24 mouse cellular contexts compared by ENCODE assay signal in genomic region chr17:35231022-35231421, GRCm38 (mm10). TPM values are rescaled to one million over a fixed set of nuclear protein-coding genes. Genes with fewer than 3 reads are reported as not detected.
DNase-seq lines count a peak whose midpoint lies in the region; ATAC-seq and TF ChIP-seq lines count a peak whose summit lies in the region.
"Had no signal": no experiment of that assay in that cellular context is flagged by ENCODE, and none has a peak within 500 bp of the region (broad histone marks: within the 10 kb centered on the region; RNA-seq: fewer than 3 reads in every experiment).

No protein-coding gene starts in this region.

- peaks cover 58% of the 10 kb centered on the region for H3K36me3 ChIP-seq in limb, embryonic 13.5 days
- H3K36me3 ChIP-seq in limb, embryonic 10.5 days = peaks cover 71% of the 10 kb centered on the region
- H3K36me3 ChIP-seq in liver, postnatal 0 days (replicated peaks; ENCODE audit: insufficient read depth, low read length) = peaks cover 40% of the 10 kb centered on the region

- H3K4me2 ChIP-seq in limb, embryonic 13.5 days (replicated peaks) = no peak overlapping the region
- peak overlapping the region; percentile 19; the same call in 1 of the 2 replicates for H3K4me2 ChIP-seq in liver, postnatal 0 days (ENCODE audit: low read depth, low read length)

- 0 out of 2 replicates have a peak, but pooled peaks have one; percentile 0 for TF ChIP-seq CTCF in liver, postnatal 0 days (IDR thresholded peaks at IDR 0.05; ENCODE audit: low read depth)

- TF ChIP-seq EP300 in liver, postnatal 0 days (IDR thresholded peaks at IDR 0.05; ENCODE audit: low read depth) = no peak

- 94% methylated on average over 10 of the region's 10 CpGs for WGBS in limb, embryonic 13.5 days
- 95% methylated on average over 10 of the region's 10 CpGs for WGBS in limb, embryonic 10.5 days
- 66% methylated on average over 10 of the region's 10 CpGs for WGBS in liver, postnatal 0 days (ENCODE audit: insufficient replicate concordance)

- no peak overlapping the region for H3K27ac ChIP-seq in limb, embryonic 13.5 days
- no peak overlapping the region for H3K27ac ChIP-seq in limb, embryonic 10.5 days
- H3K27ac ChIP-seq in liver, postnatal 0 days (ENCODE audit: low read depth) = peak overlapping the region; percentile 29; the same call in 1 of the 2 replicates
- H3K27ac ChIP-seq: embryonic facial prominence, embryonic 12.5 days; limb, embryonic 12.5 days; midbrain, embryonic 15.5 days; neural tube, embryonic 15.5 days had no signal

- DNase-seq in adrenal gland, adult (ENCODE audit: inconsistent age in 2 of 2, low spot score in 1 of 2) = peak; percentile 28 to 74
- DNase-seq in adrenal gland, adult 18-20 months (ENCODE audit: low spot score in 2 of 2) = no peak
- DNase-seq in limb, embryonic 10.5 days (ENCODE audit: low spot score) = no peak
- peak; percentile 74 for DNase-seq in CD4-positive, CD25-positive, alpha-beta regulatory T cell, adult 2 months (ENCODE audit: low read depth, low spot score)
- no peak for DNase-seq in liver, postnatal 0 days
- DNase-seq in lung, postnatal 10 days = no peak
- no peak for DNase-seq in gastrocnemius, postnatal 4 days (ENCODE audit: low spot score in 2 of 2)
- DNase-seq: cerebellum, postnatal 25 days; kidney, postnatal 36 days; layer of hippocampus, postnatal 36 days; right cerebral cortex, adult 18-20 months; spleen, adult 18-20 months had no signal

- H3K4me1 ChIP-seq in limb, embryonic 13.5 days = peaks cover 34% of the 10 kb centered on the region
- H3K4me1 ChIP-seq in limb, embryonic 10.5 days = peaks cover 24% of the 10 kb centered on the region
- peaks cover 29% of the 10 kb centered on the region for H3K4me1 ChIP-seq in liver, postnatal 0 days (ENCODE audit: insufficient read depth)

- no peaks in the 10 kb centered on the region for H3K27me3 ChIP-seq in limb, embryonic 13.5 days
- H3K27me3 ChIP-seq in limb, embryonic 10.5 days (ENCODE audit: low read depth, poor library complexity, severe bottlenecking) = no peaks in the 10 kb centered on the region
- no peaks in the 10 kb centered on the region for H3K27me3 ChIP-seq in liver, postnatal 0 days (ENCODE audit: insufficient read depth, low read length)
- H3K27me3 ChIP-seq: embryonic facial prominence, embryonic 12.5 days; heart, embryonic 12.5 days; limb, embryonic 12.5 days; midbrain, embryonic 15.5 days; neural tube, embryonic 15.5 days had no signal

- no peak overlapping the region for H3K4me3 ChIP-seq in limb, embryonic 13.5 days
- H3K4me3 ChIP-seq in limb, embryonic 10.5 days = no peak overlapping the region
- no peak overlapping the region for H3K4me3 ChIP-seq in liver, postnatal 0 days (ENCODE audit: low read depth, low read length)
- H3K4me3 ChIP-seq: embryonic facial prominence, embryonic 12.5 days; heart, embryonic 12.5 days; limb, embryonic 12.5 days; midbrain, embryonic 15.5 days had no signal

- no peak for ATAC-seq in limb, embryonic 13.5 days (ENCODE audit: low FRiP score, low read depth)
- ATAC-seq in liver, postnatal 0 days = no peak
- ATAC-seq: intestine, postnatal 0 days; midbrain, embryonic 15.5 days had no signal

- no peaks in the 10 kb centered on the region for H3K9me3 ChIP-seq in limb, embryonic 13.5 days
- no peaks in the 10 kb centered on the region for H3K9me3 ChIP-seq in limb, embryonic 10.5 days (replicated peaks)
- H3K9me3 ChIP-seq in liver, postnatal 0 days (ENCODE audit: low read length) = no peaks in the 10 kb centered on the region
- H3K9me3 ChIP-seq: embryonic facial prominence, embryonic 12.5 days; heart, embryonic 12.5 days; limb, embryonic 12.5 days; midbrain, embryonic 15.5 days; neural tube, embryonic 15.5 days had no signal

- 0 out of 2 replicates have a peak overlapping the region, but pooled peaks have one; percentile 1 for H3K9ac ChIP-seq in limb, embryonic 13.5 days
- no peak overlapping the region; the same call in 1 of the 2 replicates for H3K9ac ChIP-seq in liver, postnatal 0 days (replicated peaks)
- H3K9ac ChIP-seq: embryonic facial prominence, embryonic 12.5 days; heart, embryonic 12.5 days; limb, embryonic 12.5 days; midbrain, embryonic 15.5 days; neural tube, embryonic 15.5 days had no signal

RNA-seq across cellular contexts. Expression of gene Atp6v1g2, which starts 2.4 kb away (rescaled TPM):
- total RNA-seq in adrenal gland, adult 18-20 months (2021) = 1 to 10 TPM; 4.7 to 5.3 TPM
- 4.2 and 5.3 TPM in 2 replicates for polyA plus RNA-seq in limb, embryonic 13.5 days (2015; fragmentation: Nextera tagmentation; extraction: Ambion mirVana)
- 4.5 and 5.2 TPM in 2 replicates for polyA plus RNA-seq in limb, embryonic 10.5 days (2016; fragmentation: Nextera tagmentation; extraction: Ambion mirVana)
- polyA plus RNA-seq in liver, postnatal 0 days (2015; fragmentation: Nextera tagmentation; extraction: Ambion mirVana) = 0.98 and 1.3 TPM in 2 replicates
- 1 to 10 TPM; 2.7 to 3.2 TPM for total RNA-seq in gastrocnemius, postnatal 4 days (2021)

RNA-seq across cellular contexts. Expression of gene Nfkbil1, which starts 4.6 kb away (rescaled TPM):
- 10 to 100 TPM; 12.4 to 15.3 TPM for total RNA-seq in adrenal gland, adult 18-20 months (2021)
- polyA plus RNA-seq in limb, embryonic 13.5 days (2015; fragmentation: Nextera tagmentation; extraction: Ambion mirVana) = 11.3 and 12.2 TPM in 2 replicates
- polyA plus RNA-seq in limb, embryonic 10.5 days (2016; fragmentation: Nextera tagmentation; extraction: Ambion mirVana) = 10.7 and 12.1 TPM in 2 replicates
- 4.1 and 4.4 TPM in 2 replicates for polyA plus RNA-seq in liver, postnatal 0 days (2015; fragmentation: Nextera tagmentation; extraction: Ambion mirVana)
- 10 to 100 TPM; 13.9 to 15.8 TPM for total RNA-seq in gastrocnemius, postnatal 4 days (2021)

RNA-seq across cellular contexts. Expression of gene Gm16181, which starts 10.4 kb away (rescaled TPM):
- total RNA-seq in adrenal gland, adult 18-20 months (2021) = not detected
- polyA plus RNA-seq in limb, embryonic 13.5 days (2015; fragmentation: Nextera tagmentation; extraction: Ambion mirVana) = 0.40 and 0.60 TPM in 2 replicates
- polyA plus RNA-seq in limb, embryonic 10.5 days (2016; fragmentation: Nextera tagmentation; extraction: Ambion mirVana) = 0.30 and 0.33 TPM in 2 replicates
- polyA plus RNA-seq in liver, postnatal 0 days (2015; fragmentation: Nextera tagmentation; extraction: Ambion mirVana) = 0.22 TPM in 2 replicates
- total RNA-seq in gastrocnemius, postnatal 4 days (2021) = under 1 TPM in 1 of 2 experiments, not detected in 1; 0.52 TPM
- total RNA-seq: ES-E14; gastrocnemius, adult 18-20 months; hematopoietic stem cell, adult 5-6 weeks; layer of hippocampus, postnatal 36 days had no signal
- polyA plus RNA-seq: brain, embryonic 14.5 days; embryonic facial prominence, embryonic 12.5 days; forebrain, embryonic 11.5 days; heart, embryonic 12.5 days; neural tube, embryonic 15.5 days had no signal

RNA-seq across cellular contexts. Expression of gene Ddx39b, which starts 10.5 kb away (rescaled TPM):
- 100 to 1,000 TPM; 195 to 213 TPM for total RNA-seq in adrenal gland, adult 18-20 months (2021)
- 552 and 562 TPM in 2 replicates for polyA plus RNA-seq in limb, embryonic 13.5 days (2015; fragmentation: Nextera tagmentation; extraction: Ambion mirVana)
- 749 and 792 TPM in 2 replicates for polyA plus RNA-seq in limb, embryonic 10.5 days (2016; fragmentation: Nextera tagmentation; extraction: Ambion mirVana)
- polyA plus RNA-seq in liver, postnatal 0 days (2015; fragmentation: Nextera tagmentation; extraction: Ambion mirVana) = 79.6 and 87.2 TPM in 2 replicates
- total RNA-seq in gastrocnemius, postnatal 4 days (2021) = 100 to 1,000 TPM; 219 to 233 TPM

RNA-seq across cellular contexts. Expression of gene Lta, which starts 25.9 kb away (rescaled TPM):
- not detected for total RNA-seq in adrenal gland, adult 18-20 months (2021)
- polyA plus RNA-seq in limb, embryonic 13.5 days (2015; fragmentation: Nextera tagmentation; extraction: Ambion mirVana) = not detected in 2 replicates
- polyA plus RNA-seq in limb, embryonic 10.5 days (2016; fragmentation: Nextera tagmentation; extraction: Ambion mirVana) = not detected in 2 replicates
- polyA plus RNA-seq in liver, postnatal 0 days (2015; fragmentation: Nextera tagmentation; extraction: Ambion mirVana) = not detected in 2 replicates
- total RNA-seq in gastrocnemius, postnatal 4 days (2021) = under 1 TPM; 0.31 to 0.32 TPM
- total RNA-seq: hematopoietic stem cell, adult 5-6 weeks had no signal
- polyA plus RNA-seq: forebrain, embryonic 11.5 days; heart, embryonic 12.5 days; limb, embryonic 12.5 days had no signal

Comparison
In these comparisons a context has a peak if more than half of its experiments do, and no peak if none do; other contexts are left out.
1. DNase-seq: peak in adrenal gland, adult (2 of 2) and CD4-positive, CD25-positive, alpha-beta regulatory T cell, adult 2 months (single experiment); none in adrenal gland, adult 18-20 months (0 of 2), limb, embryonic 10.5 days (single experiment), liver, postnatal 0 days (single experiment), lung, postnatal 10 days (single experiment) and gastrocnemius, postnatal 4 days (0 of 2).